Mouse (Mus musculus): ENCODE measurements at regions not wholly inside any gene's neighbourhood (a gene's known extent, or its start where the extent isn't known, plus 50 kb on each side); places are given as distances from the start of the nearest gene placed in this dataset.

GRCm38 (mm10) chr12:79929846-79930245, 183.0 kb downstream of the Zfp36l1 start:
- no peak for TF ChIP-seq CTCF (IDR thresholded peaks at IDR 0.05)
- H3K4me2 ChIP-seq (ENCODE audit: low read depth, low read length, poor library complexity, severe bottlenecking) = no peak overlapping the region
- 89% methylated on average over 6 of the region's 6 CpGs for WGBS
- ATAC-seq (ENCODE audit: low FRiP score) = no peak
- H3K27ac ChIP-seq (ENCODE audit: low read depth, low read length) = no peak overlapping the region
- no peak overlapping the region for H3K9ac ChIP-seq (replicated peaks; ENCODE audit: low read length, poor library complexity, severe bottlenecking)
- peaks cover 13% of the 10 kb centered on the region for H3K4me1 ChIP-seq (ENCODE audit: insufficient read depth, low read length)
- H3K9me3 ChIP-seq (ENCODE audit: low read length) = no peaks in the 10 kb centered on the region
- H3K36me3 ChIP-seq (ENCODE audit: insufficient read depth, low read length) = no peaks in the 10 kb centered on the region
- no peak overlapping the region for H3K4me3 ChIP-seq (ENCODE audit: low read depth, low read length)
- no peak for DNase-seq (ENCODE audit: low spot score)
- no peaks in the 10 kb centered on the region for H3K27me3 ChIP-seq (ENCODE audit: insufficient read depth, low read length)

GRCm38 (mm10) chr12:79928739-79929380, 184.0 kb downstream of the Zfp36l1 start:
- Histone ChIP-seq H3K27ac (ENCODE audit: low read depth, low read length) (no peak overlapping the region), H3K4me2 (ENCODE audit: low read depth, low read length, poor library complexity, severe bottlenecking) (no peak overlapping the region), H3K4me3 (ENCODE audit: low read depth, low read length) (no peak overlapping the region), H3K4me1 (ENCODE audit: insufficient read depth, low read length) (peaks cover 21% of the 10 kb centered on the region), H3K27me3 (ENCODE audit: insufficient read depth, low read length) (no peaks in the 10 kb centered on the region), H3K36me3 (ENCODE audit: insufficient read depth, low read length) (no peaks in the 10 kb centered on the region), H3K9me3 (ENCODE audit: low read length) (no peaks in the 10 kb centered on the region), H3K9ac (replicated peaks; ENCODE audit: low read length, poor library complexity, severe bottlenecking) (no peak overlapping the region)
- no peak for TF ChIP-seq CTCF (IDR thresholded peaks at IDR 0.05)
- ATAC-seq (ENCODE audit: low FRiP score) = no peak
- DNase-seq (ENCODE audit: low spot score) = no peak
- 53% methylated on average over 6 of the region's 6 CpGs for WGBS

GRCm38 (mm10) chr12:79928298-79928697, 184.5 kb downstream of the Zfp36l1 start:
- Histone ChIP-seq H3K4me2 (ENCODE audit: low read depth, low read length, poor library complexity, severe bottlenecking) (no peak overlapping the region), H3K9ac (replicated peaks; ENCODE audit: low read length, poor library complexity, severe bottlenecking) (no peak overlapping the region), H3K4me3 (ENCODE audit: low read depth, low read length) (no peak overlapping the region), H3K27ac (ENCODE audit: low read depth, low read length) (no peak overlapping the region), H3K4me1 (ENCODE audit: insufficient read depth, low read length) (peaks cover 21% of the 10 kb centered on the region), H3K36me3 (ENCODE audit: insufficient read depth, low read length) (no peaks in the 10 kb centered on the region), H3K27me3 (ENCODE audit: insufficient read depth, low read length) (no peaks in the 10 kb centered on the region), H3K9me3 (ENCODE audit: low read length) (no peaks in the 10 kb centered on the region)
- WGBS = 34% methylated on average over 4 of the region's 4 CpGs
- no peak for DNase-seq (ENCODE audit: low spot score)
- ATAC-seq (ENCODE audit: low FRiP score) = no peak
- no peak for TF ChIP-seq CTCF (IDR thresholded peaks at IDR 0.05)

GRCm38 (mm10) chr12:79925704-79926588, 186.9 kb downstream of the Zfp36l1 start:
- H3K9me3 ChIP-seq (ENCODE audit: low read length) = no peaks in the 10 kb centered on the region
- no peak overlapping the region for H3K4me3 ChIP-seq (ENCODE audit: low read depth, low read length)
- TF ChIP-seq CTCF (IDR thresholded peaks at IDR 0.05) = peak; percentile 60
- no peaks in the 10 kb centered on the region for H3K36me3 ChIP-seq (ENCODE audit: insufficient read depth, low read length)
- H3K4me2 ChIP-seq (ENCODE audit: low read depth, low read length, poor library complexity, severe bottlenecking) = no peak overlapping the region
- WGBS = 9% methylated on average over 6 of the region's 6 CpGs
- DNase-seq (ENCODE audit: low spot score) (peak; percentile 81), ATAC-seq (ENCODE audit: low FRiP score) (peak; percentile 38; the same call in 1 of the 2 replicates)
- no peaks in the 10 kb centered on the region for H3K27me3 ChIP-seq (ENCODE audit: insufficient read depth, low read length)
- H3K9ac ChIP-seq (replicated peaks; ENCODE audit: low read length, poor library complexity, severe bottlenecking) = no peak overlapping the region; the same call in 1 of the 2 replicates
- peaks cover 21% of the 10 kb centered on the region for H3K4me1 ChIP-seq (ENCODE audit: insufficient read depth, low read length)
- H3K27ac ChIP-seq (ENCODE audit: low read depth, low read length) = peak overlapping the region; percentile 88

GRCm38 (mm10) chr12:79924921-79925703, 187.7 kb downstream of the Zfp36l1 start:
- no peaks in the 10 kb centered on the region for H3K9me3 ChIP-seq (ENCODE audit: low read length)
- peaks cover 21% of the 10 kb centered on the region for H3K4me1 ChIP-seq (ENCODE audit: insufficient read depth, low read length)
- H3K9ac ChIP-seq (replicated peaks; ENCODE audit: low read length, poor library complexity, severe bottlenecking) = peak overlapping the region; percentile 9; the same call in 1 of the 2 replicates
- H3K4me3 ChIP-seq (ENCODE audit: low read depth, low read length) = no peak overlapping the region
- DNase-seq (ENCODE audit: low spot score) = peak; percentile 91
- no peak; the same call in 1 of the 2 replicates for TF ChIP-seq CTCF (IDR thresholded peaks at IDR 0.05)
- no peaks in the 10 kb centered on the region for H3K36me3 ChIP-seq (ENCODE audit: insufficient read depth, low read length)
- WGBS = 4% methylated on average over 16 of the region's 16 CpGs
- peak; percentile 85 for ATAC-seq (ENCODE audit: low FRiP score)
- H3K27ac ChIP-seq (ENCODE audit: low read depth, low read length) = peak overlapping the region; percentile 88
- peak overlapping the region; percentile 13 for H3K4me2 ChIP-seq (ENCODE audit: low read depth, low read length, poor library complexity, severe bottlenecking)
- H3K27me3 ChIP-seq (ENCODE audit: insufficient read depth, low read length) = no peaks in the 10 kb centered on the region

All from midbrain, postnatal 0 days (tissue).